Mouse (Mus musculus) embryonic facial prominence, embryonic 13.5 days (tissue): Measurements from ENCODE around the gene Klk1b1. TPM values are rescaled to one million over a fixed set of nuclear protein-coding genes. Genes with fewer than 3 reads are reported as not detected.
"Not testable (repeated sequence)": the region's sequence is repeated elsewhere in the genome, so short reads cannot be mapped to it uniquely, and the experiment has no call there.

Experiments
- ATAC-seq: fragments of 200-750 bp; cut with Nextera tagmentation; 2 replicates; pipeline ENCODE4 v1.8.0; 2017; ENCODE audit warnings: low read depth; ENCODE audit not compliant: insufficient number of reproducible peaks, insufficient read depth, low FRiP score, low TSS enrichment
- H3K27ac ChIP-seq: fragments of 300-500 bp; sonication (generic); 2 replicates; pipeline ENCODE4 v1.5.1; 2015; ENCODE audit warnings: moderate library complexity, mild to moderate bottlenecking, inconsistent platforms
- H3K27me3 ChIP-seq: fragments of 300-500 bp; sonication (generic); 2 replicates; pipeline ENCODE4 v1.6.1; 2015; ENCODE audit warnings: mild to moderate bottlenecking, inconsistent platforms
- H3K36me3 ChIP-seq: fragments of 300-500 bp; sonication (generic); 2 replicates; pipeline ENCODE4 v1.6.1; 2015; ENCODE audit warnings: mild to moderate bottlenecking, inconsistent platforms
- H3K4me1 ChIP-seq: fragments of 300-500 bp; sonication (generic); 2 replicates; pipeline ENCODE4 v1.6.1; 2015; ENCODE audit warnings: inconsistent platforms
- H3K4me2 ChIP-seq: fragments of 300-500 bp; sonication (generic); 2 replicates; pipeline ENCODE4 v1.6.1; 2015; ENCODE audit warnings: moderate library complexity, mild to moderate bottlenecking, inconsistent platforms
- H3K4me3 ChIP-seq: fragments of 300-500 bp; sonication (generic); 2 replicates; pipeline ENCODE4 v1.5.1; 2015; ENCODE audit warnings: mild to moderate bottlenecking, inconsistent platforms
- H3K9ac ChIP-seq: fragments of 300-500 bp; sonication (generic); 2 replicates; pipeline ENCODE4 v1.6.1; 2015; ENCODE audit warnings: mild to moderate bottlenecking, inconsistent platforms
- H3K9me3 ChIP-seq: fragments of 300-500 bp; sonication (generic); 2 replicates; pipeline ENCODE4 v1.6.1; 2016; ENCODE audit warnings: inconsistent platforms
- WGBS: fragments of 180-500 bp; shearing (Covaris S2); methylation state at CpG from one replicate; pipeline ENCODE4 v1.1.7; 2015; ENCODE audit warnings: mixed read lengths; 5-methylcytosine and 5-hydroxymethylcytosine counted together
- polyA plus RNA-seq: library from polyadenylated mRNA; unstranded; fragments of >200 nt; fragmentation: Nextera tagmentation; extraction: Ambion mirVana; gene quantifications from 2 replicates; pipeline ENCODE4 v1.2.1, GENCODE M21; 2015

The Klk1b1 gene
- polyA plus RNA-seq, 1 experiment from 2014 or later: not detected

DNA sequence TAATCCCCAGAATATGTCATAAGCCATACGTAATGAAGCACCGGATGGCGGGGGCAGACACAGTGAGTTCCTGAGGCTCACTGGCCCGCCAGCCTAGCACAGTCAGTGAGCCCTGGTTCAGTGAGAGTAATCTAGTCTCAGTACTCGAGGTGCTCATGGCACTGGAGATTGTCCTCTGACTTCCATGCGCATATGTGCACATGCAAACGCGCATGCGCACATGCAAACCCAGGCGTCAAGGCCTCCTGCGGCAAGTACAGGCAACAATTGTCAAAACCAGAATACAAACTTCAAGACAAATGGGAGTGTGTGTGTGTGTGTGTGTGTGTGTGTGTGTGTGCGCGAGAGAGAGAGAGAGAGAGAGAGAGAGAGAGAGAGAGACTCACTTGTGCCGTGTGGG, 30.0 kb upstream of the Klk1b1 start:
- Histone ChIP-seq H3K27me3 (no peaks in the 10 kb centered on the region), H3K4me1 (no peaks in the 10 kb centered on the region), H3K36me3 (no peaks in the 10 kb centered on the region), H3K9ac (no peak overlapping the region), H3K9me3 (no peaks in the 10 kb centered on the region), H3K4me2 (no peak overlapping the region), H3K27ac (no peak overlapping the region), H3K4me3 (no peak overlapping the region)
- 89% methylated on average over 14 of the region's 14 CpGs for WGBS
- no peak for ATAC-seq

DNA sequence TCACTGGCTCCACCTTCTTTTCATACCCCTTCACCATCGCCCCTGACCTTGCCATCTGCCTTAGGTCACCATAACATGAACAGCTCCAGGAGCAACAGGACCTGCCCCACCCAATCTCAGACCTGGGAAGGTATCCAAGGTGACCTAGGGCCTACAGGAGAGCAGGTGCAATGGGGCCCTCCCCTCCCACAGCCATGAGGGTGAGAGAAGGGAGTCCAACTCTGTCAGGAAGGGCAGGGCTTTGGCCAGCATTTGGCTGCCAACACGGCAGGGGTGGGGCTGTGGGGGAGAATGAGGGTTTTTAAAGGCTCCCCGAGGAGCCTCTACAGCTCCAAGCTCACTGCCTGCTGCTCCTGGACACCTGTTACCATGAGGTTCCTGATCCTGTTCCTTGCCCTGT, 24.3 kb upstream of the Klk1b1 start:
- ATAC-seq, H3K4me3 ChIP-seq, H3K27me3 ChIP-seq, H3K4me2 ChIP-seq, H3K9ac ChIP-seq, H3K36me3 ChIP-seq, H3K27ac ChIP-seq, H3K9me3 ChIP-seq, H3K4me1 ChIP-seq: not testable (repeated sequence)
- 68% methylated on average over 3 of the region's 3 CpGs for WGBS

DNA sequence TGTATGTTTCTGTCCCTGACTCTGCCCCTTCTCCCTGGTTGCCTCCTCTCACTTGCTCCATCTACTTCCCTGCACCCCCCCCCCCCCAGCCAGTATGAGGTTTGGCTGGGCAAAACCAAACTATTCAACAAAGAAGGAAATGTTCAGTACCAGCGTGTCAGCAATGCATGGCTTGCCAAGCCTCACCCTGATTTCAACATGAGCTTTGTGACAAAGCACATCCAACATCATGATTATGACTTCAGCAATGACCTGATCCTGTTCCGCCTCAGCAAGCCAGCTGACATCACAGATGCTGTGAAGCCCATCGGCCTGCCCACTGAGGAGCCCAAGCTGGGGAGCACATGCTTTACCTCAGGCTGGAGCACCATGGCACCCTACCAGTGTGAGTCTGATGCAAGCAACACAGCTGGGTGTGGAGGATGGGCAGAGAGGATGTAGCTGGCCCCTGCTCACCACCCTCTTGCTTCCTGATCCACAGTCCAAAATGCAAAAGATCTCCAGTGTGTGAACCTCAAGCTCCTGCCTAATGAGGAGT, 21.8 kb upstream of the Klk1b1 start:
- Histone ChIP-seq H3K4me2 (no peak overlapping the region), H3K36me3 (no peaks in the 10 kb centered on the region), H3K9ac (no peak overlapping the region), H3K4me1 (no peaks in the 10 kb centered on the region), H3K27me3 (no peaks in the 10 kb centered on the region), H3K4me3 (no peak overlapping the region), H3K27ac (no peak overlapping the region), H3K9me3 (no peaks in the 10 kb centered on the region)
- no peak for ATAC-seq
- 80% methylated on average over 3 of the region's 3 CpGs for WGBS

DNA sequence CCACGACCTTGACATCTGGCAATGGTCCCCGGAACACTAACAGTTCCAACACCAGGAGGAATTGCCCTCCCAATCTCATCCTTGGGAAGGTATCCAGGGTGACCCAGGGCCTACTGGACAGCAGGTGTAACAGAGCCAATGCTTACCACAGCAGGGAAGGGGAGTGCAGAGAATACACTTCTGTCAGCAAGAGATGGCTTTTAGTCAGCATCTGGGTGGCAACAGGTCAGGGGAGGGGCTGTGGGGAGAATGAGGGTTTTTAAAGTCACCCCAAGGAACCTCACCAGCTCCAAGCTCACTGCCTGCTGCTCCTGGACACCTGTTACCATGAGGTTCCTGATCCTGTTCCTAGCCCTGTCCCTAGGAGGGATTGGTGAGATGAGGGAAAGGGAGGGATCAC, 16.2 kb upstream of the Klk1b1 start, which contains the start of gene Klk1b8:
Gene Klk1b8 (plus strand): TSS at position 301 of the 400 bp plus-strand sequence.
- H3K4me1 ChIP-seq: no peaks in the 10 kb centered on the region
- 82% methylated on average over 2 of the region's 2 CpGs for WGBS
- H3K4me2 ChIP-seq: no peak within 1 kb of the TSS
- no peak within 1 kb of the TSS for H3K27ac ChIP-seq
- no peaks in the 10 kb centered on the region for H3K27me3 ChIP-seq
- H3K9me3 ChIP-seq: no peaks in the 10 kb centered on the region
- H3K4me3 ChIP-seq: no peak within 1 kb of the TSS
- no peak for ATAC-seq
- H3K9ac ChIP-seq: no peak within 1 kb of the TSS
- H3K36me3 ChIP-seq: no peaks in the 10 kb centered on the region

DNA sequence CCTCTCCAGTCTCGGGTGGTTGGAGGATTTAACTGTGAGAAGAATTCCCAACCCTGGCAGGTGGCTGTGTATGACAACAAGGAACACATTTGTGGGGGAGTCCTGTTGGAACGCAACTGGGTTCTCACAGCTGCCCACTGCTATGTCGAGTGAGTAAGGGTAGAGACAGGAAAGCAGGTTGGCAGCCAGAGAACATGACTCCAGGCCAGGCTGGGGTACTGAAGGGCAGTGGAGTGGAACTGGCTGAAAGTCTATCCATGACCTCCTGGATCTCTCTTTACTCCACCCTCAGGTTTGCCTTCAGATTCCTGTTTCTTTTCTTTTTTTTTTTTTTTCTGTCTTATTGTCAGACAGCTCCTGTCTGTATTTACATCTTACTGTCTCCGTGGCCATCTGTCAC, 13.8 kb upstream of the Klk1b1 start:
- no peaks in the 10 kb centered on the region for H3K36me3 ChIP-seq
- H3K4me1 ChIP-seq: no peaks in the 10 kb centered on the region
- H3K27ac ChIP-seq: no peak overlapping the region
- ATAC-seq: no peak
- 57% methylated on average over 4 of the region's 4 CpGs for whole genome bisulfite sequencing
- H3K9me3 ChIP-seq: no peaks in the 10 kb centered on the region
- no peak overlapping the region for H3K4me3 ChIP-seq
- no peaks in the 10 kb centered on the region for H3K27me3 ChIP-seq
- H3K9ac ChIP-seq: no peak overlapping the region
- H3K4me2 ChIP-seq: no peak overlapping the region

DNA sequence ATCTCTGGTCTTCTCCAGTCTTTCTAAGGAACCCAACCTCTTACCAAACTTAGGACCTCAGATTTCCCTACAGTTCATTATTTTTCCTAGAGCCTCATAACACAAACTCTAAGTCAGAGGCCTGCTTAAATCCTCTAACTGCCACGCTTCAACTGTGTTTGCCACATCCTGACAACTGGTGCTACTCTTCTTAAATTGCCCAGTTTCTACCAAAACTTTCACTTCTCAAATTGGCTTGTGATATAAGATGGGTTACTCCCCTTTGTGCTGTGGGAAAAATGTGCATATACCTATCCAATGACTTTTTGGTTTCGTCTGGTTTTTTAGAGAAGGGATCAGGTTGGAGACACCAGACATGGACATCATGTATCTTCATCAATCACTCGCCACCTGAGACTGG, 507 bp downstream of the Klk1b1 start:
- Histone ChIP-seq H3K4me1 (no peaks in the 10 kb centered on the region), H3K27ac (no peak overlapping the region), H3K4me3 (no peak overlapping the region), H3K9me3 (no peaks in the 10 kb centered on the region), H3K4me2 (no peak overlapping the region), H3K27me3 (no peaks in the 10 kb centered on the region), H3K36me3 (no peaks in the 10 kb centered on the region), H3K9ac (no peak overlapping the region)
- no peak for ATAC-seq
- 77% methylated on average over 3 of the region's 3 CpGs for WGBS

DNA sequence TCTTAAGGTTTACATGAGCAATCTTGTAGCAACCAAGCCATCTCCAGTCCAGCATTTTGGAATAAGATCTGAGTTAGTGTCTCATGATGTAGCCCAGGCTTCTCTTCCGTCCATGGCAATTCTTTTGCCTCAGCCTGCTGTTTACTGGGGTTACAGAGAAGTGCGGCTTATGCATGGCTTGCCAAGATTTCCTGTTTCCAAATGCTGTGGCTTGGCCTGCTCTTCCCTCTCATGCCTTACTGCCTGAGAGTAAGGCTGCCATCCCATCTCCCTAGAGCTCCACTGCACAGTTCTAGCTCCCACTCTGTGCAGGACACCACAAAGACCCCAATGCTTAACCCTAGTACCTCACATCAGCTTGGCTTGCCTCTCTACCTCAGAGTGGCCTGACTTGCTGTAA, 1.1 kb downstream of the Klk1b1 start:
- no peak for ATAC-seq
- Histone ChIP-seq H3K27me3 (no peaks in the 10 kb centered on the region), H3K9ac (no peak overlapping the region), H3K9me3 (no peaks in the 10 kb centered on the region), H3K4me2 (no peak overlapping the region), H3K4me1 (no peaks in the 10 kb centered on the region), H3K27ac (no peak overlapping the region), H3K4me3 (no peak overlapping the region), H3K36me3 (no peaks in the 10 kb centered on the region)
- WGBS: 79% methylated on average over 2 of the region's 2 CpGs

DNA sequence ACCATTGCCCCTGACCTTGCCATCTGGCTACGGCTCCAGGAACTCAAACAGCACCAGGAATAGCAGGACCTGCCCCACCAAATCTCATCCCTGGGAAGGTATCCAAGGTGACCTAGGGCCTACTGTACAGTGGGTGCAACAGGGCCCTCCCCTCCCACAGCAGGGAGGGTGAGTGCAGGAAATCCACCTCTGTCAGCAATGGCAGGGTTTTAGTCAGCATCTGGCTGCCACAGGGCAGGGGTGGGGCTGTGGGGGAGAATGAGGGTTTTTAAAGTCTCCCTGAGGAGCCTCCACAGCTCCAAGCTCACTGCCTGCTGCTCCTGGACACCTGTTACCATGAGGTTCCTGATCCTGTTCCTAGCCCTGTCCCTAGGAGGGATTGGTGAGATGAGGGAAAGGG, 9.2 kb downstream of the Klk1b1 start, which contains the start of gene Klk1b9:
Gene Klk1b9 (plus strand): TSS at position 301 of the 400 bp plus-strand sequence.
- ATAC-seq: not testable (repeated sequence)
- WGBS: 83% methylated on average over 1 of the region's 1 CpGs

DNA sequence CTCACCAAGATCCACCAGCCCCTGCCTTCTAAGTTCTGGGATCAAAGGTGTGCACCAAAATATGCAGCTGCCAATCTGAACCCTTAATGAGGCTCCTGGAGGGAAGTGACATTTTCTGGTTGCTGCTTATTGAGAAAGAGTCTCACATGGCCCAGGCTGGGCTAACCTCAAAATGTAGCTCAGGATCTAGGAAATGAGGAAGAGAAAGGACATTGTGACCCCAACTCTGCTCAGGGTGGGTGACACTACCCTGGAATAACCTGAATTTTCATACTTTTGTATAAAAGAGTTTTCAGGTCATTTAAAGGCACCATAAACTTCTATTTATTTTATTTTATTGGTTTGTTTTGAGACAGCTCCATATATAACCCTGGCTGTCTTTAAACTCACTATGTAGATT, 19.1 kb downstream of the Klk1b1 start:
- Histone ChIP-seq H3K36me3 (no peaks in the 10 kb centered on the region), H3K4me3 (no peak overlapping the region), H3K9me3 (no peaks in the 10 kb centered on the region), H3K4me2 (no peak overlapping the region), H3K27me3 (no peaks in the 10 kb centered on the region), H3K9ac (no peak overlapping the region), H3K4me1 (no peaks in the 10 kb centered on the region), H3K27ac (no peak overlapping the region)
- no peak for ATAC-seq

More for the DNA sequence above, 9.2 kb downstream of the Klk1b1 start, which contains the start of gene Klk1b9:
- not testable (repeated sequence) for H3K4me2 ChIP-seq, H3K27me3 ChIP-seq, H3K9ac ChIP-seq, H3K27ac ChIP-seq, H3K4me3 ChIP-seq, H3K4me1 ChIP-seq, H3K36me3 ChIP-seq, H3K9me3 ChIP-seq

DNA sequence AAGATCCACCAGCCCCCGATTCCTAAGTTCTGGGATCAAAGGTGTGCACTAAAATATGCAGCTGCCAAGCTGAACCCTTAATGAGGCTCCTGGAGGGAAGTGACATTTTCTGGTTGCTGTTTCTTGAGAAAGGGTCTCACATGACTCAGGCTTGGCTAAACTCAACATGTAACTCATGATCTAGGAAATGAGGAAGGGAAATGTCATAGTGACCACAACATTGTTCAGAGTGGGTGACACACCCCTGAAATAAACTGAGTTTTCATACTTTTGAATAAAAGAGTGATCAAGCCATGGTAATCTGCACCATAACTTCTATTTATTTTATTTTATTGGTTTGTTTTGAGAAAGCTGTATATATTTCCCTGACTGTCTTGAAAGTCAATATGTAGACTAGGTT, 28.3 kb downstream of the Klk1b1 start:
- H3K4me3 ChIP-seq, H3K4me1 ChIP-seq, H3K9ac ChIP-seq, H3K4me2 ChIP-seq, H3K36me3 ChIP-seq, H3K27me3 ChIP-seq, ATAC-seq, H3K27ac ChIP-seq, H3K9me3 ChIP-seq: not testable (repeated sequence)
- WGBS: 63% methylated on average over 1 of the region's 1 CpGs

DNA sequence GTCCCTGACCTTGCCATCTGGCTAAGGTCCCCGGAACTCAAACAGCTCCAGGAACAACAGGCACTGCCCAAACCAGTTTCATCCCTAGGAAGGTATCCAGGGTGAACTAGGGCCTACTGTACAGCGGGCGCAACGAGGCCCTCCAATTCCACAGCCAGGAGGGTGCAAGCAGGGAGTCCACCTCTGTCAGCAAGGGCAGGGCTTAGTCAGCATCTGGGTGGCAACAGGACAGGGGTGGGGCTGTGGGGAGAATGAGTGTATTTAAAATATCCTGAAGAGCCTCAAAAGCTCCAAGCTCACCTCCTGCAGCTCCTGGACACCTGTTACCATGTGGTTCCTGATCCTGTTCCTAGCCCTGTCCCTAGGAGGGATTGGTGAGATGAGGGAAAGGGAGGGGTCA, 29.0 kb downstream of the Klk1b1 start, which contains the start of gene Klk1b11:
Gene Klk1b11 (plus strand): TSS at position 301 of the 400 bp plus-strand sequence.
- H3K27ac ChIP-seq, H3K4me3 ChIP-seq, H3K4me2 ChIP-seq, ATAC-seq, H3K9me3 ChIP-seq, H3K36me3 ChIP-seq, H3K4me1 ChIP-seq, H3K27me3 ChIP-seq, H3K9ac ChIP-seq: not testable (repeated sequence)
- 89% methylated on average over 4 of the region's 4 CpGs for WGBS

DNA sequence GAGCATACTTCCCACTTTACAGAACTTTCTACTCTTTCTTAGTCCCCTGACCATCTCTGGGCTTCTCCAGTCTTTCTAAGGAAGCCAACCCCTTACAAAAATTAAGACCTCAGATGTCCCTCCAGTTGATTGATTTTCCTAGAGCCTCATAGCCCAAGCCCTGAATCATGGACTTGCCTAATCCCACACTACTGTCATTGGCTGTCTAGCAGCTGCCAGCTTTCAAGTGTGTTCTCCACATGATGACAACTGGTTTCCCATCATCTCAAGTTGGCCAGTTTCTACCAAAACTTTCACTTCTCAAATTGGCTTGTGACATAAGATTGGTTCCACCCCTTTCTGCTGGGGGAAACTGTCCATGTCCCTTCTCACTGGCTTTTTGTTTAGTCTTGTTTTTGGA, 38.3 kb downstream of the Klk1b1 start:
- no peak overlapping the region for H3K27ac ChIP-seq
- no peak overlapping the region for H3K4me2 ChIP-seq
- H3K4me1 ChIP-seq: no peaks in the 10 kb centered on the region
- no peaks in the 10 kb centered on the region for H3K9me3 ChIP-seq
- H3K9ac ChIP-seq: no peak overlapping the region
- H3K4me3 ChIP-seq: no peak overlapping the region
- no peaks in the 10 kb centered on the region for H3K27me3 ChIP-seq
- no peaks in the 10 kb centered on the region for H3K36me3 ChIP-seq
- ATAC-seq: no peak

DNA sequence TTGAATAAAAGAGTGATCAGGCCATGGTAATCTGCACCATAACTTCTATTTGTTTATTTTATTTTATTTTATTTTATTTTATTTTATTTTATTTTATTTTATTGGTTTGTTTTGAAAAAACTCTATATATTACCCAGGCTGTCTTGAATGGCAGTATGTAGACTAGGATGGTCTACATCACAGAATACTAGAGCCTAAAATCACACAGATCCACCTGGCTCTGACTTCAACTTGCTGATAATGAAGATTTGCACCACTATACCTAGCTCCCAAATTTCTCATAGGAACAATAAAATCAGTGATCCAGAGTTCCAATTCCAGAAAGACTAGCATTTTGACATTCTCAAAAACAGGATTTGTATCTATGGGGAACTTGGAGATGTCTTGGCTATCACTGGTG, 45.3 kb downstream of the Klk1b1 start, which contains the start of gene Klk1b26:
Gene Klk1b26 (plus strand): TSS at position 301 of the 400 bp plus-strand sequence.
- H3K36me3 ChIP-seq, H3K9ac ChIP-seq, H3K4me1 ChIP-seq, H3K27me3 ChIP-seq, H3K4me3 ChIP-seq, H3K27ac ChIP-seq, H3K4me2 ChIP-seq, ATAC-seq, H3K9me3 ChIP-seq: not testable (repeated sequence)
